Mouse (Mus musculus) Muller cell, postnatal 12 days (primary cell): ENCODE data around the gene Mrps35.

ENCODE experiments used
- DNase-seq: peaks from one replicate; pipeline ENCODE4 v3.0.0-alpha.2; 2015; ENCODE audit errors: inconsistent ontology term

Gene Mrps35

GRCm38 (mm10) chr6:147042291-147043290 is at the start of gene Mrps35:
Gene Mrps35 (plus strand): TSS chr6:147042764.
- peak; percentile 93 for DNase-seq

DNA sequence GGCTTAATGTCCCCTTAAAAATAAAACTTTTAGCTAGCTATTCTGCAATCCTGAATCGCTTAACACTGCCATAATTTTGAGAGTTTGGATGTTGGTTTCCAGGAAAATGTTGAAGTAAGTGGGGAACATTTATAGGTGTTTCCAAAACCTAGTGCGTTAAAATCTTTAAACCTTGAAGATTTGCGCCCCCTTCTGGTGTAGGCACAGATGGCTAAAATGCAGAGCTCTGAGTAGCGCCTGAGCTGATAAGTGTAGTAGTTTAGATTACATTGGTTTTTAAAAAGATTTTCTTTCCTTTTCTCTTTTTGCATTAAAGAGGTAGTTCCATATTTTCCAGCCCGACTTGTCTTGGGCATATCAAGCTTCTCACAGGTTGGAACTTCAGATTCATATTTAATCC is 48.3 kb upstream of the Mrps35 start:
- DNase-seq = no peak

- no peak for DNase-seq
Observed at GRCm38 (mm10) chr6:146995391-146995790, 47.2 kb upstream of the Mrps35 start.

DNA sequence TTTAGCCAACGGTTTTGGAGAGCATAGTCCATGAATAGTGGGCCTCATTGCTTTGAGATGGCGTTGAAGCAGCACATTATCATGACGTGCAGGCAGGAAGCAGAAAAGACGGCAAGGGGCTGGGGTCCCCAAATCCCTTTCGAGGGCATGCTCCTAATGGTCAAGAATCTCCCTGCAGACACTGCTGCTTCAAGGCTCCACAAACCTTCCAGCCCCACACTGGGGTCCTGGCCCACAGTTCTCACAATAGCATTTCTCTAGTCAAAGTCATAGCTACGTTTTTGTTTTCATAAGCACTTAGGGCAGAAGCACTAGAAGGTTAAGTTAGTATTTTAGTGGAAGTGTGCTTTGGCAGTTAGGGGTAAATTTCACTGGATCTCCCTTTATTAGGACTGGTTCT is 46.7 kb upstream of the Mrps35 start:
- DNase-seq = no peak

DNA sequence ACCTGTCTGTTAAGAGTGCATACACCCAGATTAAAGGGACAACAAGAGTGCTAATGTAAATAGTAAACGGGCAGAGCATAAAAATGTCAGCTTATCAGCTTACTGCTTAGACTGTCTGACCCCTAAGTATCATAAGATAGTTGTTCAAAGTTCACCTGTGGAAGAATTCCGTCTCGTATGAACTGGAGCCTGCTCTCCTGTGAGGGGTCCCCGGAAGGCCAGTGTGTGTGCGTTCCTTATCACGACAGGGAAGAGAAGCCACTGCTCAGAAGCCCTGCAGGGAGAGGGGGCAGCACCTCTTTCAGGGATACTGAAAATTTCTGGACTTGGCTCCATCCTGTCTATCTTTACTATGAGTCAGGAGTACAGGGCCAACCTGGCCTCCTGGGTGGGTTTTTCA is 45.6 kb upstream of the Mrps35 start:
- no peak for DNase-seq

- DNase-seq = no peak
Observed at GRCm38 (mm10) chr6:146998710-146999109, 43.9 kb upstream of the Mrps35 start.

DNA sequence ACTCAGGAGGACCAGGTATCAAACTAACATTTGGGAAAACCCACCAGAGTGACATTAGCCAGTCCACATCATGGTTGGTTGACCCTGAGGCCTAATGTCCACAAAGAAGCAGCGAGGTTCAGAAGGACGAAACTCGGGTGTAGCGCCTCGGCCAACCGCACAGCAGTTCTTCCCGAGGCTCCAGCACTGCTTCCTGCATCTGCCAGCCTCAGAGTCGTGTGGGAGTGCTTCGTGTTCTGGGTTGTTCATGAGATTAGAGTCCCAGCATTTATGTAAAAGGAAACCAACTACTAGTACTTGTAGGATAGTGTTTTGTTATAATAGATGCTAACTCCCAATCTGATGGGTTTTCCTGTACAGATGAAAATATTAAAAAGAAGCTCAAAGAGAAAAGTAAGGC is 43.3 kb upstream of the Mrps35 start:
- no peak for DNase-seq

- DNase-seq = no peak
Observed at GRCm38 (mm10) chr6:146999755-147000154, 42.8 kb upstream of the Mrps35 start.

- peak; percentile 12 for DNase-seq
Observed at GRCm38 (mm10) chr6:147008148-147008547, 34.4 kb upstream of the Mrps35 start.

GRCm38 (mm10) chr6:147010358-147010757 is 32.2 kb upstream of the Mrps35 start:
- DNase-seq = no peak

DNA sequence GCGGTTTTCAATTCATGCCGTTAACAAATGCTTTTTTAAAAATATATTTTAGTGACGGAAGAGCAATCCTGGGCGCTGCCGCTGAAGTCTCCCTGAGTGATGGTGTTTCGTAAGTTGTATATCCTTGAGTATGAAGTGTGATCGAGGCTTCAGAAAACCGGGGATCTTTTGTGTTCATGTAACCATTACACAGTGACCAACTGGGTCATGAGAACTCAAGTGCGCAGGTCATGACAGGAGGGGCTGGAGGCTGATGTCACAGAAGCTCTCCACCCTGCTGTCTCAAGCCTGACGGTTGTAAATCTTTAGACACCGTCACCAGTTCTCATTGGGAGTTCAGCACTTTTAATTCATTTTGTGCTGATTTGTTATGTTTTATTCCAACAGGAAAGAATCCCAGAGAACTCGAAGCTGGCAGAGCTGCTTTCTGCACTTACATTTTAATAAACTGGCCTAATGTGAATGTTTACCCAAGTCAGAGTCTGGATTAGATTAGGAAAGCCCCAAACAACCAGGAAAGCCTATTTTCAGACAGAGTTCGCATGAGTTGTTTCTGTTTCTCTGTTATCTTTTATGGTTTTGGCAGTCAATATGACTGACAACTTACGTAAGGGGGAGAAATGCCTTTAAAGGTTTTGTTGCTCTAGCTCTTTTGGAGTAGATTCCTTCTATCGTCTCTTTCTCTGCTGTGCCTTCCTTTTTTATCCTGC is 31.6 kb upstream of the Mrps35 start:
- DNase-seq = no peak

GRCm38 (mm10) chr6:147011555-147011954 is 31.0 kb upstream of the Mrps35 start:
- DNase-seq = no peak

DNA sequence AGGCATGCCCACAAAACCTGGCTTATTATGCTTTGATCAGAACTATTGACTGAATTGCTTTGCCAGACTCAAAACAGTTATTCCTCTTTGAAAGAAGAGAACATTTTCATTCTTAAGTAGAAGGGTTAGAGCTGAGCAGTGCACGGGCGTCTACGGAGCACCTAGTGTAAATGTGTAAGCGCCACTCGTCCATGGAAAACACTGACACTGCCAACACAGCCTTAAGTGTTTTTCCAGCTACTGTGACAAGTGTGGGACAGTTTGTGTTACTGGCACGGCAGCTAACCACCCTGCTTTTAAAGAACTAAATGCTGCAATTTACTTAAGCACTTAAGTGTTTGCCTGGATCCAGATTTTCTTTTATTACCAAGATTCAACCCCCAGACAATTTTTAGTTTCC is 30.6 kb upstream of the Mrps35 start:
- no peak for DNase-seq

- no peak for DNase-seq
Observed at GRCm38 (mm10) chr6:147013546-147013945, 29.0 kb upstream of the Mrps35 start.

DNA sequence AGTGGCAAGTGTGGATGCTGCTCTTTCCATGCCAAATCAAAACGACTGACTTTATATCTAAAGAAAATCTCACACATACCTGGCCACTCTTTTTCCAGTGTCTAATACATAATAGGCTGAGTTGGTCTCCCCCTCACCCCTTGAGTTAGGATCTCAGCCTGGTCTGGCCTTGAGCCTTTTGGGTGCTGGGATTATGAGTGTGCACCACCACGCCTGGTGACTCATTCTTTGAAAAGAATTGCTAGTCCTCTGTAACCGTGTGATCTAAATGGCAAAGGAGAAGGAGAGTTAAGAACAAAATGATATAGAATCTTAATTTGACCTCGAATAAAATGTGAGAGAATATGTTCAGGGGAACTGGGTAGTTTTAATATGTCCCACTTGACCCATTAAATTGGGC is 24.7 kb upstream of the Mrps35 start:
- no peak for DNase-seq

DNA sequence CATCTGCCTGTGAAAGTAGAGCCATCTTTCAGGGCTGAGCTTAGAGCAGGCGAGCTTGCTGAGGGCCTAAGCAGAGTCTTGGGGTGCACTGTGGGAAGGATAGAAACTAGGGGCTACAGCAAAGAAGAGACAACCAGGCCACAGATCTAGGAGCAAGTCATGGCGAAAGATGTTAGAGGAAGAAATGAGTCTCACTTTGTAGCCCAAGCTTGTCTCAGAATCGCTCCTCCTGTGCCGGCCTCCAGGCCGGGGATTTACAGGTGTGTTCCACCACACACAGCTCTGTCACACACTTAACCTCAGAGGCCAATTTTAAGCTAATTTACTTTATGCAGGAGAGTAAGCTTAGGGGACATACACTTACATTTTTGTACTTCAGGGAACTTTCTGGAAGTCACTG is 24.2 kb upstream of the Mrps35 start:
- DNase-seq = no peak

DNA sequence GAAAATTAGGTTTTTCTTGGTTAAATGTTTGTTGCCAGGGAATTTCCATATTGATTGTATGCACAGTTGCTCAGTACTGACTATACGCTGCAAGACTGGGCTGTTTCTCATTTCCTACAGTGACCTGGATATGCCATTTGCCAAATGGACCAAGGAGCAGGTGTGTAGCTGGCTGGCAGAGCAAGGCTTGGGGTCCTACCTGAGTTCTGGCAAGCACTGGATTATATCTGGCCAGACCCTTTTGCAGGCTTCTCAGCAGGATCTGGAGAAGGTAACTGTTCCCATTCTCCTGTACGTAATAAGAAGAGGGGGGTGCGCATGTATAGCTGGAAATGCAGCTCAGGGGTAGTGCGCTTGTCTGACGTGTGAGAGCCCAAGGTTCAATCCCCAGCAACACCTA is 21.4 kb upstream of the Mrps35 start:
- no peak for DNase-seq

GRCm38 (mm10) chr6:147022375-147023132 is 20.0 kb upstream of the Mrps35 start:
- no peak for DNase-seq

- DNase-seq = no peak
Observed at GRCm38 (mm10) chr6:147023133-147023395, 19.5 kb upstream of the Mrps35 start.

DNA sequence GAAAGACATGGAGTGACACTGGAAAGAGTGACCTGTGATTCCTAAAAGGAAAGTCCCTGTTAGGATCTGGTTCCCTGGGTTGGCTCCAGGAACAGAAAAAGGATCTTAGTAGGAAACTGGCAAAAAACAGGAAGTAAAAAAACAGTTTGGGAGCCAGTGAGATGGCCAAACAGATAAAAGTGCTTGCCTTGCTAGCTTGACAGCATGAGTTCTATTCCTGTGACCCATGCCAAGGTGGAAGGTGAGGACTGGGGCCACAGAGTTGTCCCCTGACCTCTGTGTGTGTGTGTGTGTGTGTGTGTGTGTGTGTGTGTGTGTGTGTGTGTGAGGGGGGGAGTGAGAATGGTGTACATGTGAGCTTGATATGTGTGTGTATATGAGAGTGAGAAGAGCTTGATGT is 19.0 kb upstream of the Mrps35 start:
- DNase-seq = no peak

DNA sequence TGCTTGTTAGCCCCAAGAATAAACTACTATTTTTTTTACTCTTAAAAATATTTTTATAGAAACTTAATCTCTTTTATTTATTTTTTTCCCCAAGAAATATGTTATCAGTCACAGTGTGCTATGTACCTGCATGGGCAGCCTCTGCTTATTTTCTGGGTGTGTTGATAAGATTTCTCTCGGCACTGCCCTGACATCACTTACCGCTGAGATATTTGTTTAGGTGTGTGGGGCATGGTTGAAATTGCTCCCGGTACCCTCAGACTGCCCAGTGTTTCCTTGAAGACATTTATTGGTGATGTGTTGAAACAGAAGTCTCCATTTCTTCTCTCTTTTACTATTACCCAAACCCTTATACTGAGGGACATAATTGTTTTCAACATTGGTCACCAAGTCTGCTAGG is 17.8 kb upstream of the Mrps35 start:
- no peak for DNase-seq

DNA sequence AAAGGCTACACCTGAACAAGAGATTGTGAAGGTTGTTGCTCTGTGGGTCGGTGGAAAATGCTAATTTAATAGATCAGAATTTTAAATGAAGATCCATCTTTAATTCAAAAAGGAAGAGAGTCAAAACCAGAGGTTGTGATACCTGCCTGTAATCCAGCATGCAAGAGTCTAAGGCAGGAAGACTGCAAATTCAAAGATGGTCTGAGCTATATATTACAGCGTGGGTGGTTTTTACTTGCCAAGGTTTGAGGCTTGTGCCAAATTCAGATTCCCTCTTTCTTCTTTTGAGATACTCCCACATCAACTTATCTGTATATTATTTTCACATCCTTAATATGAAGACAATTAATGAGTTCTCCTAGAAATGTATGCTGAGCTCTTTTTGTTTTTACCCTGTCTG is 14.2 kb upstream of the Mrps35 start:
- no peak for DNase-seq
